In the genomic region with DNA sequence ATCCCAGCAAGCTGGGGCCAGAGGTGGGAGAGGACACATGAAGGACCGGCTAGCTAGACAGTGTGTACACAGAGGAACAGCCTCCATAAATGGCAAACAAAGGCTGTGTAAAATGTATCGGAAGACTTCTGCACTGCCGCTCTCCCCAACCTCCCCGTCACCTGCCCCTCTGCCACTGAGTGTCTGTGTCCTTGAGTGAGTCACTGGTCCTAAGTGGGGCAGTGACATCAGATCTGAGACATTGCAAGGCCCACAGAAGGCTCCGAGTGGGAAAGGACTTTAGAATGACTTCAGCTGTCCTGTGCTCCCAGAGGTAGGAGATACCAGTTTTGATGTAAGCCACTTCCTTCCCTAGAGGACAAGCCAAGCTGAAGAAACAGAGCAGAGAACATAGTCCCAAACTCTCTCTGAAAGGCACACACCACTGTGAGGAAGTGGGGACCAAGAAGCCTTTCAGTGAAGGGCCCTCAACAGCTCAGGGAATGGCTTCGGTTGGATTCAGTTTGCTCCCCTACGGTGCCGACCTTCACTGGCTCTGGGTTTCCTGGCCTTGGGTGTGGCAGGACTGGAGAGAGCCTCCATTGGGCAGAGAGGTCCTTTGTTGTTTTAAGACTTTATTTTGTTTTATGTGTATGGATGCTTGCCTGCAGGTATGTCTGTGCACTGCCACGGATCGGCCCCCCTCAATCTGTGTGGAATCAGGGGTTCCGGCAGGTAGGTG, we compare ENCODE assay signal across 14 mouse cellular contexts. TPM values are rescaled to one million over a fixed set of nuclear protein-coding genes. Genes with fewer than 3 reads are reported as not detected.
"Had no signal": no experiment of that assay in that cellular context is flagged by ENCODE, and none has a peak within 500 bp of the region (broad histone marks: within the 10 kb centered on the region; RNA-seq: fewer than 3 reads in every experiment).

No protein-coding gene starts in this region.

- H3K9ac ChIP-seq: liver, embryonic 15.5 days; midbrain, embryonic 15.5 days; neural tube, embryonic 13.5 days had no signal

- H3K27ac ChIP-seq: left cerebral cortex, adult 2 months; limb, embryonic 10.5 days; liver, embryonic 15.5 days; midbrain, embryonic 15.5 days; neural tube, embryonic 13.5 days had no signal

- H3K9me3 ChIP-seq: limb, embryonic 10.5 days; liver, embryonic 15.5 days; midbrain, embryonic 15.5 days; neural tube, embryonic 13.5 days had no signal

- H3K4me3 ChIP-seq: left cerebral cortex, adult 2 months; limb, embryonic 10.5 days; liver, embryonic 15.5 days; midbrain, embryonic 15.5 days; neural tube, embryonic 13.5 days had no signal

- DNase-seq: kidney, postnatal 14 days; lung, adult 2 months; lung, postnatal 36 days; retina, postnatal 1 day; right cerebral cortex, postnatal 4 days; spleen, adult 18-20 months; thymus, adult 18-20 months; thymus, postnatal 14 days had no signal

- H3K36me3 ChIP-seq: limb, embryonic 10.5 days; liver, embryonic 15.5 days; midbrain, embryonic 15.5 days; neural tube, embryonic 13.5 days had no signal

RNA-seq across cellular contexts. Expression of a gene that starts 37.8 kb away (rescaled TPM):
- total RNA-seq: megakaryocyte progenitor cell, adult 5-6 weeks had no signal
